Mouse (Mus musculus): ENCODE measurements around the gene Trit1.
A peak's percentile ranks its signal among the peaks of the same experiment; 100 is the strongest.

The Trit1 gene

DNA sequence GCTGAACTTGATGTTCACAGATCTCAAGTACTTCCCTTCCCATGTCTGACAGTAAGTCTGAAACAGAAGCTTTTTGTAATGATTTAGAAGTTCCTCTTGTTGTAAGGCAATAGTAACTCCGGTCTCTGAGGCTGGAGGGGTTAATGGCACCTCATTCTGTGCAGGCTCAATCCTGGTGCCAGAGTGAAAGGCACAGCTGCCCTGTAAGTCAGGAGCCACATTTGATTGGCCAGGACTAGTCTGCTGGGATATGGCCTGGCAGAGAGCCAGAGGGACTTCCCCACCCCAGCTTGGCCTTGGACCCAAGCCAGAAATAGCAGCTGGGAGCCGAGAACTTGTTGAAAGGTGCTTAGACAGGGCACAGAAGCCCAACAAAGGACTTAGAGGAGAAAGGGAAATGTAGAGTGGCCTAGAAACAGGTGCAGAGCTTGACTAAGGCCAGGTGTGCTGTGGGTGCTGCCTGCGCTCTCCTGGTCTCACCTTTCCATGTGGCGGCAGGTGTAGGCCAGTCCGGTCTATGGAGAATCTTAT lies 34.3 kb downstream of the Trit1 start:
- no peak for DNase-seq (ENCODE audit: low spot score in 2 of 2)

DNA sequence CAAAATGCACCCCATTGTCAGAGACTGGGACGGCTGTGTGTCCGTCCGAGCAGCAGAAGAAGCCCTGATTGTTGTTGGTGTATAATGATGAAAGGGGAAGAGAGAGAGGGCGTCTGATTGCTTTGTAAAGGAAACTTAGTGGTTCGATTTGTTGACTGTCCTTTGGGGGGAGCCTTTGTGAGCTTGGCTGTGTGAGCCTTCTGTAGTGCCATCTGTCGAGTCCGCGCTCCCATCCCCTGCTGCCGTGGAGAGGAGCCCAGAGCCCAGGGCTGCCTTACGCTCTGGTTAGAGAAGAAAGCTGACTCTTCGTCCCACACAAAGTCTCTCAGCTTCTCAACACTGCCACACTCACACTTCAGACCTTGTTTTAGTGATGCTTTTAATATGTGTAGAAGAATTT lies 36.8 kb downstream of the Trit1 start:
- DNase-seq (ENCODE audit: low spot score in 2 of 2): no peak

DNA sequence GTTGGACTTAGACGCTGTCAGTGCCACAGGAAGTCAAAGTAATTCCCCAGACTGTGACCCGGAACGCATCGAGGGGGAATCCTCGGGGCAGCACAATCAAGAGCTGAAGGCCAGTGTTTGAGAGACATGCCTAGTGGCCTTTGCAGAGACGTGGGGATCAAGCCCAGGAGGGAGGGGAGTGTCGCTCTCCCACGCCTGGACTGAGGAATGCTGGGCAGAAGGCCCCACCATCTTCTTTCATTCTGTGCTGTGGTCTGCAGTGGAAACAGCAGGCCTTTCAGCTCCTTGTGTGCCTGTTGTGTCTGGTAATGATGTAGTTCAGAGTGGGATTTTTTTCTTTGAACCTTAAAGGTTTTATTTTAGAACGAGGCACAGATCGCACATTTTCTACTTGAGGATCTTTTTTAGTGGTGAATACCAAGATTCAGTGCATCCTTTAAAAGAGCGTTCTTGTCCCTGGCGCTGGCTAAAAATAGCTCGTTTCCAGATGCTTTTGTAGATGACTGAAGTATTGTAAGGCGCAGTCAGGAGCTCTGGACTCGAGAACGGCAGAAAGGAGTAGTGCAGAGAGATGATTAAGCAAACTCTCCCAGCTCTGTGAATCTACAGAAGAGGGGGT lies 37.9 kb downstream of the Trit1 start:
- DNase-seq (ENCODE audit: low spot score in 2 of 2): no peak

DNA sequence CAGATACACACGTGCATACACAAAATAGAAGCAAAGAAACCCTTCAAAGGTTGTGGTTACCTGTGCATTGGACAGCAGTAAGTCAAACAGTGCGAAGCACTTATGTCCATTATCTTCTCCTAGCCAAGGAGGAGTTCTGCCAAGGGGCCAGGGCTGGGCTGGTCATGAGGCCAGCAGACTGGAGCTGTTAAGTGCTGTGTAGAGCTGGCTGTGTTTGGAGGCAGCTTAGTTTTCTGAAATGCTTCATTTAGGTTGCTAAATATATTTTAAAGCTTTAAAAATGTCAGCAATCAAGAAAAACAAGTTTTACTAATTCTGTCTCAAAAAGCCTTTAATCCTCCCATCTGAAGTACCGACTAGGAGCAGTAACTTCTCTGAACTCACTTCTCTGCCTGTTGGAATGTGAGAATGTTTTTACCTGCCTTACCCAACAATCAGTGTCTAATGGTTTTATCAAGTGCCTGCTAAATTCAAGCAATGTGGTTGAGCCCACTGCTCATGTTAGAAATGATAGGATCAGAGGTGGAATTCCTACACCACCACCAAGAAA lies 40.2 kb downstream of the Trit1 start:
- no peak for DNase-seq (ENCODE audit: low spot score in 2 of 2)

DNA sequence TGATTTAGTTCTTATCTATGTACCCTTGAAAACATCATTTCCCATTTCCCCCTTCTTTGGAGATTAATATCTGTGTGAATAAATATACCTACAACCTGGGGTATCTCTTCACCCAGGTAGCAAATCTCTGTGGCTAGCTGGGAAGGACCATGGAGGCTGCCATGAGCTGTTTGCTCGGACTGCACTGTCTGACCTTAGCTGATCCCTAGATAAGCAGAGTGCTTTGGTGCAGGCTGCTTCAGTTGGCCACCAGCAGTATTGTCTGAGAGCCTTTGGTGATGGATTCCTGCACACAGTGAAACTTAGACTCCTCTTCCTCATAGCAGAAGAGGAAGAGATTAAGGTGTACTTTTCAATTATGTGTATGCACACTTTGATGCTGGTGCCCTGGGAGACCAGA lies 41.6 kb downstream of the Trit1 start:
- no peak for DNase-seq (ENCODE audit: low spot score in 2 of 2)

DNA sequence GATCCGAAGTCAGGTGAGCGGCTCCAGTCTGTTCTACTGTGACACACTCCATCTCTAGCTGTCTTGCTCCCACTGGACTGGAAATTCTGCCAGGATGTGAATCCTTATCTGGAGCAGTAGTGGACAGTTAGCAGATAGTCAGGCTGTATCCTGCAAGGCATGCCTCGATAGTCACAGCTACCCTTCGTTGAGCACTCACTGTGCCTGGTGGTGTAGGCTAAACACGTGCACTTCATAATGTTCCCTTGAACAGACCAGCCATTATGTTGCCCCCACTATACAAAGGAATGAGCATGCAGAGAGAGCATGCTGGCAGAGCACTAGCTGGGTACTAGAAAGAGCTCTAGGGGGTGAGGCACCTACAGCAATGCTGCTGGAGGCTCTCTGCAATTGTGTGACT lies 45.3 kb downstream of the Trit1 start:
- no peak for DNase-seq (ENCODE audit: low spot score in 2 of 2)

DNA sequence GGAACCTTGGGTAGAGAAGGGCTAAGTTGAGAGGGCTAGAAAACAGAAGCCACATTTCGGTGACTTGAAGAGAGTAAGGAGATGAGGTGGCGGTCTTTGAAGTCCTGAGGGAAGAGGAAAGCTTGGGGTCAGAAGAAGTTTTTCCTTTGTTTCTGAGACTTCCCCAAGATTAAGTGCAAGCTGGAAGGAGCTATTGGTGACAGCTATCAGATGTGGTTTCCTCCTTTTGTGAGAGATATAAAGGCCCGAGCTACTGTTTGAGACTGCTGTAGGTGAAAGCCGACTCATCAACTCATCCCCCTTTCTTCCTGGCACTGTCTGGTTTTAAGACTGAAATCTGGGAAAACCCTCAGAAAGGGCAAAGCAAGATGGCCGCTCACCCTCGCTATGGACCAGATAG lies 52.2 kb downstream of the Trit1 start:
- DNase-seq (ENCODE audit: low spot score in 2 of 2): no peak

DNA sequence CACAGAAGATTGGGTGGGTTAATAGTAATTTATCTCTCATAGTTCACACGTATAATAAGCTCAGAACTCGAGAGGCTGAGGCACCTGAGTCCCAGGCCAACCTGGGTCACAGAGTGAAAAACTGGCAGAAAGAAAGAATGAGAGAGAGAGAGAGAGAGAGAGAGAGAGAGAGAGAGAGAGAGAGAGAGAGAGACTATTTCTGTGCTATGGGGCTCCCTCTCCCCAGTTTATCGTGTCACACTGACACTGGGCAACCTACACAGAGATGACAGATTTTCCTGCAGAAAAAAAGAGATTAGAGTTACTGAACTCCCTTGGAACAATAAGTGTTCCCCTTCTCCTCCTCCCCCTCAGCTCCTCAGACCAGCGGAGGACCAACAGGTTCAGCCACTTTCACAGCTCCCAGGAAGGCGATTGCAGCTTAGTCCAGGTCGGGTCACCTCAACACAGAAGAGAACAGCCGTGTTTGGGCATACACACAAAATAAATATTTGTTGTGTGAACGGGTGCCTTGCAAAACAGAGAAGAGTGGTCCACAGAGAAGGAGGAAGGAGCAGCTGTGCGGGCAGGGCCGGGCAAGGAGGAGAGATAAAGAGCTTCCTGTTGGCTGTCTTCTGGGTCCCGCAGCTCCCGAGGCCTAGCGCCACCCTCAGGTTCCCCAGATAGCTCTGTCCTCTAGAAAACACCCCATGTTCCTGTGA lies 55.0 kb downstream of the Trit1 start:
- peak; percentile 8 to 44 for DNase-seq (ENCODE audit: low spot score in 2 of 2)

DNA sequence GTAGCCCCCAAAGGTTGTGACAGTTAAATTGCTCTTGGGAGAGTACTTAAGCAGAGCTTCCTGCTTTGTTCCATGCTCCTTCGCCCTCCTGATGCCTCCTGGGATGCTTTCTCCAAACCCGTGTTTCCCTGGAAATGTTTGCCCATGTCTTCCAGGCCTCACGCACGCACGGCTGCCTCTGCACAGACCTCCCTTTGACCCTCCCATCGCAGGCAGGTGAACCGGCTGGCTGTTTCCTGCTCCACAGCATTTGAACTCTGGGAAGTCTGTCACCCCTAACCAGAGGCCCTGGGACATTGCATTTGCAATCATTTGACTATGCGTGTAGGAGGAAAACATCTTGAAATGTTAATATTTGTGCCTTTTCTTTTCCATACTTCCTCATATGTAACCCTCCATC lies 60.5 kb downstream of the Trit1 start:
- DNase-seq (ENCODE audit: low spot score in 2 of 2): no peak

DNA sequence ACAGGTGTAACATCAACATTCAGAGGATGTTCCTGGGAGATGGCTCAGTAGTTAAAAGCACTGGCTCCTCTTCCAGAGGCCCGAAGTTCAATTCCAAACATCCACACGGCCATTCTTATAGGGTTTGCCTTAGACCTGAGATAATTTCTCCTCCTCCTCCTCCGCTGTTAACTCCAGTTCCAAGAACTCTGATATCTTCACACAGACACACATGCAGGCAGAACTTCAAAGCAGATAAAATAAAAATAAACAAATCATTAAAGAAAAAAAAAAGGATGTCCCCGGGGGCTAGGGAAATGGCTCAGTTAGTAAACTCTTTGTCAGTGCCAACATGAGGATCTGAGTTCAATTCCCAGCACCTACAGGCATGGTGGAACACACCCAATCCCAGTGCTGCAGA lies 61.8 kb downstream of the Trit1 start:
- DNase-seq (ENCODE audit: low spot score in 2 of 2): no peak

DNA sequence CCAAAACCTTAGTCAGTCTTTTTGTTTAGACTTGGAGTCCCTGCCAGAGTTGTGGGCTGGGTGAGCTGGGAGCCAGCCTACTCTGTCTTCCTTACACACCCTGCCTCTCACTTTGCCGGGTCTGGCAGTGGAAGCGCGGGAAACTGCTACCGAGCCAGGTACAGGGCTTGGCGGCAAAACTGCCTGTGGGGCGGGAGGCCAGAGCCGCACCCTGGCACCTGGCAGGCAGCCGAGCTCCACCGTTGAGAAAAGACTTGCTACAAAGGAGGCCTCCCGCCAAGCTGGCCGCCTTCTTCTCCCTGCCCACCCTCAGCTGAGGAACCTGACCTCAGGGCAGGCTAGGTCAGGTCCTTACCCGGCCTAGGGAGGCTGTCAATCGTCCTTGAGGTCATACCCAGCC lies 64.4 kb downstream of the Trit1 start:
- DNase-seq (ENCODE audit: low spot score in 2 of 2): no peak

DNA sequence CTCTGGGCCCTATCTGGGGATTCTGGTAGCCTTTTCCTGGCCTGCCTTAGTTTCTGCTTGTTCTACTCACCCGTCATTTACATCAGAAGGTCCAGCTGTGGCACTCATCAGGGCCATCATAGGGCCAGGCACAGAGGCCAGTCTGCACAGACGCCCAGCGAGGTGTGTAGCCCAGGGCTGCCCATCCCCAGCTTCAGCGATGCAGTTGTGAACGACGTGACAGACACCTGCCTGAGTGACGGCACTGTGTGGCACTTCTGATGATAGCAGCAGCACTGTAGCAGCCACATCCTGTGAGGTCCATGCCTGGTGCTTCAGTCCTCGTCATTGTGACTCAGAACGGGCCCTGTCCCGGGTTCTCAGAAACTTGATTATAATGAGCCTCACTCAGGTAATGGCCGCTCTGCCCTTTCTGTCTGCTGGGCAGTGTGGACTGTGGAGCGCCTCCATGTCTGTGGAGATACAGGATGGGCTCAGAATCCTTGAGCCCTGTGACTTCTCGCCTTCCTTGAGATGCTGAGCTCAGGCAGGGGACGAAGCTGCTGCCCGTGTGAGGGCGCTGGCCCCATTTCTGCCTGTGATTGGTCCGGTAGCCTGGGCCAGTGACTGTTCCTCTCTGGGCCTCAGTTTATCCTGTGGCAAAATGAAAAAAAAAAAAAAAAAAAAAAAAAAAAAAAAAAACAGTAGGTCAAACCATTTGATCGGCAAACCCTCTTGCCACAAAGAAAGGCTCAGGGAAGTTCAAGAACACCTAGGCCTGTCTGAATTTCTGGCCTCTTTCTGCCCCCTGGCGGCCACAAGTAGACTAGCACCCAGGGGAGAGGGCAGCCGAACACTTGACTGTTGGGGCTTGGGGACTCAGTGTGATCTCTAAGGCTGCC lies 66.1 kb downstream of the Trit1 start:
- DNase-seq (ENCODE audit: low spot score in 2 of 2): peak; percentile 20 to 68

DNA sequence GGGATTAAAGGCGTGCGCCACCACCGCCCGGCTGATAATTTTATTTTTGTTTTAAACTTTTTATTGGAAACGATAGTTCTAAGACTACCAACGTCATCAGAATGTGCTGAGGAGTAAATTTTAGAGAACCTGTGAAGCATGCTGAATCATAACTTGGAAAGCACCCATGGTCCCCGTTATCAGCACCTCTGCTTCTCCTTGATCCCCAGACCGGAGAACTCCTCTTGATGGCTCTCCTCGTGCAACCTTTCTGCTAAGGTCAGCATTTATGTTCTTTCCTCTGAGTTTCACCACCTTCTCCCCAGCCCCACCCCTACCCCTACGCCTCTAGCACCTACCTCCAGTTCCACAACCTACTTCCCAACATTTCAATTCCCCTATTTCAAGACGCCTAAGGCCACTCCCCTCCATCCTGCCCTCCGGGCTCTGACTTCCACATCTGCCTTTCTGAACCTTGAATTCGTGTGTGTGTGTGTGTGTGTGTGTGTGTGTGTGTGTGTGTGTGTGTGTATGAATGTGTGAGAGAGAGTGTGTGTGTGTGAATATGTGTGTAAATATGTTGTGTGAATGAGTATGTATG lies 67.0 kb downstream of the Trit1 start:
- DNase-seq (ENCODE audit: low spot score in 2 of 2): no peak

DNA sequence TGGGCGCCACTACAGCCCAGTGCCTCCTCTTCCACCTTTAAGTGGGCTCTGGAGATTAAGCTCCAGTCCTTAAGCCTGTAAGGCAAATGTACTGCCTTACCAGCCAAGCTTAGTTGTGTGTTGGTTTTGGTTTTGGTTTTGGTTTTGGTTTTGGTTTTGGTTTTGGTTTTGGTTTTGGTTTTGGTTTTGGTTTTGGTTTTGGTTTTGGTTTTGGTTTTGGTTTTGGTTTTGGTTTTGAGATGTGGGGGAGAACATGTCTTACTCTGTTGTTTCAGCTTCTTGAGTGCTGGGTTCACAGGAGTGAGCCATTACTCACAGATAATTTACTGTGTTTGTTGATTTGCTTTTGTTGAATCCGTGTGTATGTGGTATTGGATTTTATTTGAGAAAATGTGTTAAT lies 68.9 kb downstream of the Trit1 start:
- no peak for DNase-seq (ENCODE audit: low spot score in 2 of 2)

DNA sequence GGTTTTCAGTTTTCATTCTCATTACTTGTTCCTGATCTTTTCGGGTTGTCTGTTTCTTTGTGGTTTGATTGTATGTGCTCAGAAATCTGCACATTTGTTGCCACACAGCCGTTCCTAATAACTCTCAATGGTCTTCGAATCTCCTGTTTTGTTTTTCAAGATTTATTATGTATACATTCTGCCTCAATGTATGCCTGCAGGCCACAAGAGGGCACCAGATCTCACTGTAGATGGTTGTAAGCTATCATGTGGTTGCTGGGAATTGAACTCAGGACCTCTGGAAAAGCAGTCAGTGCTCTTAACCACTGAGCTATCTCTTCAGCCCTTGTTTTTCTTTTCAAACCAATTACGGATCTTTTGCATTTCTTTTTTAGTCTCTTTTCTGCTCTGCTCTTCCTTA lies 70.0 kb downstream of the Trit1 start:
- no peak for DNase-seq (ENCODE audit: low spot score in 2 of 2)

DNA sequence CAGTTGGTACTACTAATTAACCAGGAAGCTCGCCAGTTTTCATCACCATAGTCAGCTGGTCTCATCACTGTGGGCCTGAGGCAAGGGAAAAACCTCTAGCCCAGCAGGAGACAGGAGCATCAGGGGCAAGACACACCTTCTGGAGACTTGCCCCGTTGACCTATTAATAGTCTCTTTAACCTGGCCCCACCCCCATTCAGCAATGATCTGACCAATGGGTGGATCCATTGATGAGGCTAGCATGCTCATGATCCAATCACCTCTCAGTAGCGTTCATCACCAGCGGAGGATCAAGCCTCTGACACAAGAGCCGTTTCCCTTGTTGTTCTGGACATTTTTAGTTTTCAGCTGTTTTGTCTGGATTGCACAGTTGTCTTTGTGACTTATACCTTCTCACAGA lies 76.2 kb downstream of the Trit1 start:
- DNase-seq (ENCODE audit: low spot score in 2 of 2): no peak

DNA sequence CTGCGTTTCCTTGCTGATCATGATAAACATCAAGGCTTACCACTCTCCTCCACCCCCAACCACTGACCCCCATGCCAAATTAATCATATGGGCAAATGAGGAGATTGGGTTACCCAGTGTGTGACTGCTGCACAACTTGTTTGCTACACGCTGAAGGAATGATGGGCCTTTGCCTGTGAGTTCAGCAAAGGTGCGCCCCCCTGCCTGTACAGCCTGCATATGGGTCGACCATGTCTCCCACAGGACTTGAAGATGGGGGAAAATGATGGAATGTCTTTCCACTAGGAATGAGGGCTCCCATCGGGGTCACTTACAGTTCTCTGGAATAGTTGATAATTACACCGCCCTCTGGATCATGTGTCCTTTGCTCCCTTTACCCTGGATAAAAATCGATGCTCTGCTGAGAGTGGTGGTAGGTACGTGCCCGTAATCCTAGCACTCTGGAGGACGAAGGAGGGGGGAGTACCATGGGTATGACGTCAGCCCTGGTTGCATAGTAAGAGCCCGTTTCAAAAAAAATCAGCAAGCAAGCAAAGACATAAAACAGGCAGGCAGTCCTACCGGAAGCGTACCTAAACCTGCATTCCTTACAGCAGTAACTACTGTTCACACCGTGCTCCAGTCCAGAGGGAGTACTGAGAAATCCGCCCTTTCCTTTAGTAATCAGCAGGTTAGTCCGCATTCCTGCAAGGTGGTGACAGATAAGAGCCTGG lies 76.8 kb downstream of the Trit1 start:
- DNase-seq (ENCODE audit: low spot score in 2 of 2): no peak

DNA sequence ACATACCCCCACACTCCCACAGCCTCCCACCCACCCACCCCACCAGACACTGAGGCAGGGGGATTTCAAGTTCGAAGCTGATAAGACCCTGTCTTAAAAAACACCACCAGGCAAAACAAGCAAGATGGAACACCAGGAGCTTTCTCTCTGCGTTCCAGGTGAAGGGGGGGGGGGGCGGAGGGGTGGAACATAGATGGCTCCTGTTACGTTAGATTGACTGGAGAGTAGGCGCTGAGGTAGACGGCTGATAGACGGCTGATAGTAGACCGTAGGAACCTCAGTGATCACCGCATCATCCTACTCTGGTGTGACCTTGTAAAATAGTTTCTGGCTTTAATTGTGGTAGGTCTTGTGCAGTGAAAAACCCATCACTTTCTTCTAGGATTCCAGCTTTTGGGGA lies 77.5 kb downstream of the Trit1 start:
- DNase-seq (ENCODE audit: low spot score in 2 of 2): no peak

All from thymus, postnatal 10 days (tissue).